Mouse (Mus musculus) liver, embryonic 14.5 days (tissue): ENCODE results near the gene Tnr. TPM values are rescaled to one million over a fixed set of nuclear protein-coding genes. Genes with fewer than 3 reads are reported as not detected.

ENCODE experiments used
- ATAC-seq: fragments of 200-750 bp; cut with Nextera tagmentation; 2 replicates; pipeline ENCODE4 v1.8.0; 2017; ENCODE audit warnings: moderate number of reproducible peaks, mild to moderate bottlenecking, moderate library complexity; ENCODE audit not compliant: insufficient read depth
- DNase-seq, 3 experiments: peaks; one replicate each; pipeline ENCODE4 v3.0.0-alpha.2; 2012 to 2013; ENCODE audit warnings: low read depth in 3 of 3, low spot score in 3 of 3
- H3K27ac ChIP-seq: fragments of 300-500 bp; sonication (generic); 2 replicates; pipeline ENCODE4 v1.5.1; 2014; ENCODE audit warnings: moderate library complexity, mild to moderate bottlenecking, control low read depth, inconsistent platforms
- H3K27me3 ChIP-seq: fragments of 300-500 bp; sonication (generic); 2 replicates; pipeline ENCODE4 v1.6.1; 2014; ENCODE audit warnings: mild to moderate bottlenecking, low read length, moderate library complexity; ENCODE audit not compliant: control insufficient read depth, insufficient read depth
- H3K36me3 ChIP-seq: fragments of 300-500 bp; sonication (generic); replicated peaks from 2 replicates; pipeline ENCODE4 v1.6.1; 2014; ENCODE audit warnings: low read depth; ENCODE audit not compliant: control insufficient read depth, insufficient read depth
- H3K4me1 ChIP-seq, 2 experiments: fragments of 200-500 bp in 1 of 2; fragments of 300-500 bp in 1 of 2; sonication (generic) in 1 of 2; replicated peaks; 2 replicates each; pipeline ENCODE4 v1.6.1; 2012 to 2014; ENCODE audit warnings: antibody characterized with exemption in 1 of 2, inconsistent platforms in 1 of 2, low read length in 1 of 2; ENCODE audit not compliant: control insufficient read depth in 2 of 2, insufficient read depth in 2 of 2
- H3K4me2 ChIP-seq: fragments of 300-500 bp; sonication (generic); 2 replicates; pipeline ENCODE4 v1.6.1; 2014; ENCODE audit warnings: low read depth, mild to moderate bottlenecking, control low read depth, moderate library complexity
- H3K4me3 ChIP-seq, 2 experiments: fragments of 200-500 bp in 1 of 2; fragments of 300-500 bp in 1 of 2; sonication (generic) in 1 of 2; 2 replicates each; pipeline ENCODE4 v1.5.1; 2012 to 2014; ENCODE audit warnings: low read depth in 2 of 2, low read length in 2 of 2, mild to moderate bottlenecking in 2 of 2, control low read depth in 1 of 2, inconsistent platforms in 1 of 2, moderate library complexity in 1 of 2; ENCODE audit not compliant: insufficient read depth in 1 of 2
- H3K9ac ChIP-seq: fragments of 300-500 bp; sonication (generic); replicated peaks from 2 replicates; pipeline ENCODE4 v1.6.1; 2014; ENCODE audit warnings: mild to moderate bottlenecking, control low read depth, moderate library complexity
- H3K9me3 ChIP-seq: fragments of 300-500 bp; sonication (generic); 2 replicates; pipeline ENCODE4 v1.6.1; 2016; ENCODE audit warnings: low read length, mixed read lengths; ENCODE audit not compliant: control insufficient read depth
- CTCF ChIP-seq: IDR thresholded peaks from 2 replicates; pipeline ENCODE4 v1.5.1; 2016; ENCODE audit warnings: antibody characterized with exemption, low read depth, control low read depth
- EP300 ChIP-seq: IDR thresholded peaks from 2 replicates; pipeline ENCODE4 v1.6.1; 2016; ENCODE audit warnings: antibody characterized with exemption, low read depth
- WGBS: fragments of 180-500 bp; shearing (Covaris S2); extraction: QIAGEN DNeasy Blood & Tissue Kit; methylation state at CpG from one replicate; pipeline ENCODE4 v1.1.7; 2014; ENCODE audit not compliant: insufficient replicate concordance; 5-methylcytosine and 5-hydroxymethylcytosine counted together
- polyA plus RNA-seq, 2 experiments: library from polyadenylated mRNA; depleted of rRNA in 1 of 2; stranded (reverse) in 1 of 2; unstranded in 1 of 2; fragments of >200 nt; fragmentation: Nextera tagmentation in 1 of 2; extraction: Ambion mirVana in 1 of 2; gene quantifications; 2 replicates each; pipeline versions ENCODE4 v1.2.1 to v1.2.3; 2012 to 2014

Tnr gene
- polyA plus RNA-seq, 2 experiments: 0.02 to 0.03 TPM

GRCm38 (mm10) chr1:159523069-159523468 lies 500 bp upstream of the Tnr start:
- no peaks in the 10 kb centered on the region for H3K9me3 ChIP-seq
- no peak overlapping the region for H3K27ac ChIP-seq
- H3K4me1 ChIP-seq: no peaks in the 10 kb centered on the region
- WGBS: 49% methylated on average over 2 of the region's 2 CpGs
- ATAC-seq: no peak
- H3K27me3 ChIP-seq: no peaks in the 10 kb centered on the region
- DNase-seq: no peak
- TF ChIP-seq CTCF (no peak), EP300 (no peak)
- H3K4me2 ChIP-seq: no peak overlapping the region
- no peak overlapping the region for H3K9ac ChIP-seq
- no peak overlapping the region for H3K4me3 ChIP-seq
- H3K36me3 ChIP-seq: no peaks in the 10 kb centered on the region

GRCm38 (mm10) chr1:159524051-159524549 lies 531 bp downstream of the Tnr start:
- Histone ChIP-seq H3K9ac (no peak overlapping the region), H3K4me1 (no peaks in the 10 kb centered on the region), H3K36me3 (no peaks in the 10 kb centered on the region), H3K27me3 (no peaks in the 10 kb centered on the region), H3K4me3 (no peak overlapping the region), H3K4me2 (no peak overlapping the region), H3K27ac (no peak overlapping the region), H3K9me3 (no peaks in the 10 kb centered on the region)
- ATAC-seq (no peak), DNase-seq (peak; percentile 17 to 31 (median 26))
- no peak for TF ChIP-seq CTCF
- WGBS: 3% methylated on average over 18 of the region's 18 CpGs

GRCm38 (mm10) chr1:159532841-159533569 lies 9.4 kb downstream of the Tnr start:
- Histone ChIP-seq H3K36me3 (no peaks in the 10 kb centered on the region), H3K4me3 (no peak overlapping the region), H3K27ac (no peak overlapping the region), H3K9me3 (no peaks in the 10 kb centered on the region), H3K27me3 (no peaks in the 10 kb centered on the region), H3K4me2 (no peak overlapping the region), H3K4me1 (no peaks in the 10 kb centered on the region), H3K9ac (no peak overlapping the region)
- TF ChIP-seq EP300: no peak
- TF ChIP-seq CTCF: no peak
- DNase-seq: no peak
- 28% methylated on average over 4 of the region's 4 CpGs for WGBS
- no peak for ATAC-seq

GRCm38 (mm10) chr1:159535582-159535981 lies 12.0 kb downstream of the Tnr start:
- H3K9me3 ChIP-seq: no peaks in the 10 kb centered on the region
- H3K9ac ChIP-seq: no peak overlapping the region
- WGBS: 16% methylated on average over 4 of the region's 4 CpGs
- TF ChIP-seq CTCF (no peak), EP300 (no peak)
- ATAC-seq: no peak
- H3K4me1 ChIP-seq: no peaks in the 10 kb centered on the region
- no peak for DNase-seq
- no peaks in the 10 kb centered on the region for H3K36me3 ChIP-seq
- no peak overlapping the region for H3K4me2 ChIP-seq
- no peak overlapping the region for H3K4me3 ChIP-seq
- H3K27ac ChIP-seq: no peak overlapping the region
- H3K27me3 ChIP-seq: no peaks in the 10 kb centered on the region

GRCm38 (mm10) chr1:159537541-159537940 lies 14.0 kb downstream of the Tnr start:
- no peaks in the 10 kb centered on the region for H3K36me3 ChIP-seq
- no peak for TF ChIP-seq EP300
- no peak for TF ChIP-seq CTCF
- H3K4me1 ChIP-seq: no peaks in the 10 kb centered on the region
- H3K4me2 ChIP-seq: no peak overlapping the region
- H3K9ac ChIP-seq: no peak overlapping the region
- no peaks in the 10 kb centered on the region for H3K27me3 ChIP-seq
- H3K4me3 ChIP-seq: no peak overlapping the region
- no peaks in the 10 kb centered on the region for H3K9me3 ChIP-seq
- ATAC-seq (no peak), DNase-seq (no peak)
- no peak overlapping the region for H3K27ac ChIP-seq
